15 mouse cellular contexts compared by ENCODE assay signal in the genomic region with DNA sequence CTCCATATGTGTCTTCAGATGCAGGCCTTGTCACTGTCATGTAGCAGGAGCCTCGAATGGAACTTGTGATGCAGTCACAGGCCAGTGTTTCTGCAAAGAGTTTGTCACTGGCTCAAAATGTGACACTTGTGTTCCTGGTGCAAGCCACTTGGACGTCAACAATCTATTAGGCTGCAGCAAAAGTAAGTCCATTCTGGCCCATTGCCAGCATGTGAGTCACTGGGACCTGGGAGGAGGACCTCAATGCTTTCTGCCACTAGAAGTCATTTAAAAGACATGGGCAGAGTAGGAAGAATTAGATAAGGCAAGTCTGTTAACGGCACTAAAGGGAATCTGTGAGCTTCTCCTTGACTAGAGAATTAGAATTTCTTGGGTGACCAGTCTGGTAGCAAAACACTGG.
DNase-seq lines count a peak whose midpoint lies in the region; ATAC-seq and TF ChIP-seq lines count a peak whose summit lies in the region.
"Had no signal": no experiment of that assay in that cellular context is flagged by ENCODE, and none has a peak within 500 bp of the region (broad histone marks: within the 10 kb centered on the region; RNA-seq: fewer than 3 reads in every experiment).

No protein-coding gene starts in this region.

- H3K4me3 ChIP-seq in hindbrain, postnatal 0 days (ENCODE audit: low read length), result no peak overlapping the region
- no peak overlapping the region for H3K4me3 ChIP-seq in hindbrain, embryonic 16.5 days (ENCODE audit: low read length)
- H3K4me3 ChIP-seq: forebrain, embryonic 13.5 days; liver, embryonic 15.5 days had no signal

- no peaks in the 10 kb centered on the region for H3K27me3 ChIP-seq in hindbrain, postnatal 0 days (ENCODE audit: insufficient read depth, low read length)
- no peaks in the 10 kb centered on the region for H3K27me3 ChIP-seq in hindbrain, embryonic 16.5 days (replicated peaks; ENCODE audit: control insufficient read depth, insufficient read depth, low read length)
- H3K27me3 ChIP-seq: forebrain, embryonic 13.5 days; liver, embryonic 15.5 days had no signal

- H3K27ac ChIP-seq in hindbrain, postnatal 0 days, result no peak overlapping the region
- no peak overlapping the region for H3K27ac ChIP-seq in hindbrain, embryonic 16.5 days (ENCODE audit: low read depth, low read length)
- H3K27ac ChIP-seq: forebrain, embryonic 13.5 days; liver, embryonic 15.5 days had no signal

- TF ChIP-seq CTCF in hindbrain, postnatal 0 days (IDR thresholded peaks at IDR 0.05; ENCODE audit: low read depth), result no peak

- H3K4me2 ChIP-seq in hindbrain, postnatal 0 days (ENCODE audit: low read depth, low read length), result no peak overlapping the region
- H3K4me2 ChIP-seq in hindbrain, embryonic 16.5 days (ENCODE audit: low read length), result no peak overlapping the region
- H3K4me2 ChIP-seq: forebrain, embryonic 13.5 days; liver, embryonic 15.5 days; midbrain, embryonic 11.5 days had no signal

- H3K9ac ChIP-seq in hindbrain, postnatal 0 days (replicated peaks; ENCODE audit: low read length), result no peak overlapping the region
- H3K9ac ChIP-seq in hindbrain, embryonic 16.5 days (ENCODE audit: low read depth, low read length), result no peak overlapping the region
- H3K9ac ChIP-seq: forebrain, embryonic 13.5 days; liver, embryonic 15.5 days had no signal

- no peaks in the 10 kb centered on the region for H3K4me1 ChIP-seq in hindbrain, postnatal 0 days (ENCODE audit: insufficient read depth, low read length)
- no peaks in the 10 kb centered on the region for H3K4me1 ChIP-seq in hindbrain, embryonic 16.5 days (ENCODE audit: control insufficient read depth, insufficient read depth, low read depth, low read length)
- H3K4me1 ChIP-seq: liver, embryonic 15.5 days had no signal

- 52% methylated on average over 3 of the region's 3 CpGs for WGBS in hindbrain, postnatal 0 days
- WGBS in hindbrain, embryonic 16.5 days, result 64% methylated on average over 3 of the region's 3 CpGs

- no peaks in the 10 kb centered on the region for H3K9me3 ChIP-seq in hindbrain, postnatal 0 days (ENCODE audit: low read length)
- H3K9me3 ChIP-seq in hindbrain, embryonic 16.5 days (ENCODE audit: control insufficient read depth, low read length), result no peaks in the 10 kb centered on the region
- H3K9me3 ChIP-seq: forebrain, embryonic 13.5 days; liver, embryonic 15.5 days had no signal

- no peaks in the 10 kb centered on the region for H3K36me3 ChIP-seq in hindbrain, postnatal 0 days (ENCODE audit: insufficient read depth, low read length)
- no peaks in the 10 kb centered on the region for H3K36me3 ChIP-seq in hindbrain, embryonic 16.5 days (ENCODE audit: control insufficient read depth, insufficient read depth, low read length)
- H3K36me3 ChIP-seq: liver, embryonic 15.5 days had no signal

- peak; percentile 33 for DNase-seq in hindbrain, postnatal 0 days (ENCODE audit: low spot score)
- DNase-seq in urinary bladder, postnatal 14 days (ENCODE audit: low spot score), result peak; percentile 10
- DNase-seq in urinary bladder, postnatal 10 days (ENCODE audit: low spot score), result no peak
- peak; percentile 31 to 49 for DNase-seq in adrenal gland, postnatal 36 days
- DNase-seq in testis, postnatal 10 days (ENCODE audit: low spot score), result no peak
- no peak for DNase-seq in cerebellum, adult 11-12 months
- DNase-seq: cerebellum, adult 2 months; heart, adult 18-20 months; heart, postnatal 36 days; kidney, adult 9 months; right cerebral cortex, postnatal 14 days had no signal

- no peak for ATAC-seq in hindbrain, postnatal 0 days
- no peak for ATAC-seq in hindbrain, embryonic 16.5 days
- ATAC-seq: forebrain, embryonic 13.5 days had no signal

Comparison
In these comparisons a context has a peak if more than half of its experiments do, and no peak if none do; other contexts are left out.
1. DNase-seq: peak in hindbrain, postnatal 0 days (single experiment), urinary bladder, postnatal 14 days (single experiment) and adrenal gland, postnatal 36 days (2 of 2); none in urinary bladder, postnatal 10 days (single experiment), testis, postnatal 10 days (single experiment) and cerebellum, adult 11-12 months (single experiment).